Mouse (Mus musculus): ENCODE results near the gene Gm6096. TPM values are rescaled to one million over a fixed set of nuclear protein-coding genes. Genes with fewer than 3 reads are reported as not detected.
"Not testable (repeated sequence)": the region's sequence is repeated elsewhere in the genome, so short reads cannot be mapped to it uniquely, and the experiment has no call there.

Gene Gm6096
- not detected in 2 replicates for polyA plus RNA-seq (2015; fragmentation: Nextera tagmentation; extraction: Ambion mirVana)

DNA sequence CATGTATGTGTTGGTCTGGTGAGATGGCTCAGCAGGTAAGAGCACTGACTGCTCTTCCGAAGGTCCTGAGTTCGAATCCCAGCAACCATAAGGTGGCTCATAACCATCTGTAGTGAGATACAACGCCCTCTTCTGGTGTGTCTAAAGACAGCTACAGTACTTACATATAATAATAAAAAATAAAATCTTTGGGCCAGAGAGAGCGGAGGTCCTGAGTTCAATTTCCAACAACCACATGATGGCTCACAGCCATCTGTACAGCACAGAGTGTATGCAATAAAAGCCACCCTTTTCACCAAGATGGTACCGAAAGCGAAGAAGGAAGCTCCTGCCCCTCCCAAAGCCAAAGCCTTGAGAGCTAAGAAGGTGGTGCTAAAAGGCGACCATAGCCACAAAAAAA, at the start of gene Gm6096:
TSS of gene Gm6096 (plus strand) at position 301 of the 400 bp plus-strand sequence.
- Histone ChIP-seq H3K27me3 (replicated peaks) (no peaks in the 10 kb centered on the region), H3K4me1 (replicated peaks) (no peaks in the 10 kb centered on the region), H3K36me3 (peaks cover 20% of the 10 kb centered on the region), H3K4me3 (replicated peaks) (no peak within 1 kb of the TSS), H3K9ac (no peak within 1 kb of the TSS), H3K27ac (no peak within 1 kb of the TSS), H3K9me3 (no peaks in the 10 kb centered on the region), H3K4me2 (replicated peaks) (no peak within 1 kb of the TSS)
- 95% methylated on average over 7 of the region's 7 CpGs for WGBS
- no peak for ATAC-seq

DNA sequence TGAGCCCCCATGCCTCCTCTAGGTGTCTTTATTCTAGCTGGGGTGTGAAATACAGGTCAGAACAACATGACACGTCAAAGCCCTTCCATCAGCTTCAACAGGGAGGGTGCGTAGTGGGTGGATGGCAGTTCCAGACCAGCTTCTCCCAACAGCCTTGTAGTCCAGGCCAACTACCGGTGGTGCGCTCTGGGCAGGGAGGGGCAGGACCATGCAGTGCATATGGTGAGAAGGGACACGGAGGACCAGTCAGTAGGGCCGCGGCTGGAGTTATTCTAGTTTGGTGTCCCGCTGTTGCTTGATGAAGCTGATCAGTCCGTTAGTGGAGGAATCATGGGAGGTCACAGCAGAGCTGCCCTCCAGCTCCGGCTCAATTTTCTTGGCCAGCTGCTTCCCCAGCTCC, 48.7 kb upstream of the Gm6096 start:
- peaks cover 52% of the 10 kb centered on the region for H3K36me3 ChIP-seq
- H3K4me2 ChIP-seq (replicated peaks); H3K27ac ChIP-seq; H3K4me3 ChIP-seq (replicated peaks); H3K9me3 ChIP-seq; H3K9ac ChIP-seq; ATAC-seq; H3K27me3 ChIP-seq (replicated peaks); H3K4me1 ChIP-seq (replicated peaks): not testable (repeated sequence)
- 94% methylated on average over 10 of the region's 10 CpGs for WGBS

DNA sequence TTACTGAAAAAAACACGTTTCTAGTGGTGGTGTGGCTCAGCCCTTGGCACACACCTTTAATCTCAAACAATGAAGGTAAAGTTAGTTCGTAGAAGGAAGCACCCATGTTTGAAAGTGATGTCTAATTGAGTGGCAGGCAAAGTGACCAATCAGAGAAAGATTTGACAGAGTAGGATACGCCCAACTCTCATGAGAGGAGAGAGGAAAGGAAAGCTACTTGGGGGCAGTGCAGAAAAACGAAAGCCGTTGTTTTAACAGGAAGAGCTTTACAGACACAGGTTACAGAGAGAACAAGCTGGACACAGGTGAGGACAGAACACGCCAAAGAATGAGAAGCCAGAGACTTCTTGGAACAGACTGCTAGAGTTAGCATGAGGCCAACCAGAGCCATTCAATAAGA, 44.5 kb upstream of the Gm6096 start:
- ATAC-seq = no peak
- H3K9me3 ChIP-seq = no peaks in the 10 kb centered on the region
- no peaks in the 10 kb centered on the region for H3K4me1 ChIP-seq (replicated peaks)
- peaks cover 78% of the 10 kb centered on the region for H3K36me3 ChIP-seq
- no peak overlapping the region for H3K9ac ChIP-seq
- no peak overlapping the region for H3K27ac ChIP-seq
- 94% methylated on average over 6 of the region's 6 CpGs for WGBS
- no peak overlapping the region for H3K4me3 ChIP-seq (replicated peaks)
- H3K4me2 ChIP-seq (replicated peaks) = no peak overlapping the region
- H3K27me3 ChIP-seq (replicated peaks) = no peaks in the 10 kb centered on the region

DNA sequence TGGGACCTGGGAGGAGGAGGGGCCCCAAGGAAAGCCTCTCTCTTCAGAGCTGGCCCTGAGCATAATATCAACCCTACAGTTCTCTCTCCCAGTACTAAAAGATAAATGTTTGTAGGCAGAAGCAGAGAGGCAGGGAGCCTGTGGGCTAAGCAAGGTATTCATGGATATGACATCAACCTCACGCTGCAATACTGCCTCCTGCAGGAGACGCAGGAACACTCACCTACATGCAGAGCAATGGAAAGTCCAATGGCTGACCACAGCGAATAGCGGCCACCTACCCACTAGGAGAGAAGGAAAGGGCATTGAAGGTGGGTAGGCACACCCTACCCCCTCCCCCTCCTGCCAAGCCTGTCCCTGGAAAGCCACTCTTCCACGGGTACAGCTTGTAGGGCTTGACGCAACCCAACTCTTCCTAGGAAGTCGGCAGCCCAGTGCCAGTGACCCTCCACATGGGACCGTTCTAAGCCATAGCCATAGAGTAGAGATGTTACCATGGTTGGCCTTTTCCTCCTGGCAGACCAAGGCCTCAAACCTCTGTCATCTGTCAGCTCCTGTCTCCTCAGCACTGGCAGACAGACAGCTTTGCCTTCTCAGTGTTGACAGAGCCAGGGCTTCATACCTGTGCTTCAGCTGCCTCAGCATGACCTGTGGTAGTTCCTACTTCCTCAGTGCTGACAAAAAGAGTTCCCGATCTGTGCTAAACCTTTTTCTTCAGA, 42.7 kb upstream of the Gm6096 start:
- no peak overlapping the region for H3K4me2 ChIP-seq (replicated peaks)
- H3K9ac ChIP-seq = no peak overlapping the region
- WGBS = 91% methylated on average over 9 of the region's 9 CpGs
- no peaks in the 10 kb centered on the region for H3K27me3 ChIP-seq (replicated peaks)
- ATAC-seq = no peak
- no peak overlapping the region for H3K4me3 ChIP-seq (replicated peaks)
- peaks cover 77% of the 10 kb centered on the region for H3K36me3 ChIP-seq
- H3K27ac ChIP-seq = no peak overlapping the region
- H3K4me1 ChIP-seq (replicated peaks) = no peaks in the 10 kb centered on the region
- H3K9me3 ChIP-seq = no peaks in the 10 kb centered on the region

DNA sequence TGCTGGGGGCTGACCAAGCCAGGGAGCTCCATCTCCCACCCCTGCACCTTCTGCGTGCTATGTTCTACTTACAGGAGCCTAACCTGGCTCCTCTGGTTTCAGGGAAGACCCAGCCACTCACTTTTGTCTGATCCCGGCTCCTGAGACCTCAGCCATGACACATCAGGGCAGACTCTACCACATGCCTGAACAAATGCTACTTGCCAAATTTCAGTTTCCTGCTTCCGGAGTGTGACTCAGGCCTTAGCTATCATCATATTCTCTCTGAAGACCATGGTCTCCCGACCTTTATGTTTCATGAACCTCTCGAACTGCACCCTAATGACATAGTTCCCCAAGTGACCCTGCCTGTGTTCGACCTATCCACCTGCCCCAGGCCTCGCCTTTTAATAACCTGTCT, 37.6 kb upstream of the Gm6096 start:
- H3K4me2 ChIP-seq (replicated peaks) = no peak overlapping the region
- WGBS = 91% methylated on average over 7 of the region's 7 CpGs
- no peaks in the 10 kb centered on the region for H3K27me3 ChIP-seq (replicated peaks)
- no peak overlapping the region for H3K27ac ChIP-seq
- no peak overlapping the region for H3K4me3 ChIP-seq (replicated peaks)
- no peak for ATAC-seq
- no peaks in the 10 kb centered on the region for H3K9me3 ChIP-seq
- peaks cover 78% of the 10 kb centered on the region for H3K36me3 ChIP-seq
- H3K9ac ChIP-seq = no peak overlapping the region
- H3K4me1 ChIP-seq (replicated peaks) = no peaks in the 10 kb centered on the region

DNA sequence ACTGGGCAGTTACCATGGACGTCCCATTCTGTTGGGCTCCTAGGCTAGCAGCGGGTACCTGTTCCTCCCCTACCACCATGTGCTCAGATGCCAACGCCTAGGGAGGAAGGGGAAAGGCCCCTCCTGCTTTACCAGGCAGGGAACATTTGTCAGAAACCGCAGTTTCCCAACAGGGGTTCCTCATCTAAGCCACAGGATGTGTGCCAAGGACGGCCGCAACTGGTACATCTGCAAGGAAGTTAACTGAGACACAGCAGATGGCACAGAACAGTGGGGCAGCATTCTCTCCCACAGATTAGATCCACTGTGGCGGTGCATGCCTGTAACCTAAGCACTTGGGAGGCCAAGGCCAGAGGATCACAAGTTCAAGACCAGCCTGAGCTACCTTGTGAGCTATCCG, 36.2 kb upstream of the Gm6096 start:
- WGBS = 91% methylated on average over 8 of the region's 8 CpGs
- Histone ChIP-seq H3K9me3 (no peaks in the 10 kb centered on the region), H3K9ac (no peak overlapping the region), H3K36me3 (peaks cover 80% of the 10 kb centered on the region), H3K27me3 (replicated peaks) (no peaks in the 10 kb centered on the region), H3K4me2 (replicated peaks) (no peak overlapping the region), H3K27ac (no peak overlapping the region), H3K4me3 (replicated peaks) (no peak overlapping the region), H3K4me1 (replicated peaks) (0 out of 2 replicates have a peak, but pooled peaks cover 4% of the 10 kb centered on the region)
- no peak for ATAC-seq

DNA sequence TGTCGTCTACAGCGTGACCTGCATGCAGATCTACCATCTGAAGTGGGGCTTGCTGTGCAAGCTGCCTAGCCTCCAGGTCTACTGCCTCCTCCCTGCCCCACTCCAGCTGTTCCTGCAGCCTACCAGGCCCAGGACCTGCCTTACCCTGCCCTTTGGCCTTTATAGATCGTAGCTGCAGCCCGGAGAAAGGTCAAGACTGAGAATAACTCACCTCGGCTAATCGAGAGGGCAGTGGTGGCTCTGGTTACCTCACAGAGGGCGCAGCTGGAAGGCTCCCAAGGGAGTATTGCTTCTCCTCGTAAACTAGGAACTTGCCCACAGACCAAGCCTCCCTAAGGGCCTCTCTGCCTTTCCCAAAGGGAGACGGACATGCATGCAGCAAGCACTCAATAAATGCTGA, 35.4 kb upstream of the Gm6096 start:
- WGBS = 83% methylated on average over 9 of the region's 9 CpGs
- H3K4me2 ChIP-seq (replicated peaks) = no peak overlapping the region
- 0 out of 2 replicates have a peak, but pooled peaks have one; percentile 6 for ATAC-seq

DNA sequence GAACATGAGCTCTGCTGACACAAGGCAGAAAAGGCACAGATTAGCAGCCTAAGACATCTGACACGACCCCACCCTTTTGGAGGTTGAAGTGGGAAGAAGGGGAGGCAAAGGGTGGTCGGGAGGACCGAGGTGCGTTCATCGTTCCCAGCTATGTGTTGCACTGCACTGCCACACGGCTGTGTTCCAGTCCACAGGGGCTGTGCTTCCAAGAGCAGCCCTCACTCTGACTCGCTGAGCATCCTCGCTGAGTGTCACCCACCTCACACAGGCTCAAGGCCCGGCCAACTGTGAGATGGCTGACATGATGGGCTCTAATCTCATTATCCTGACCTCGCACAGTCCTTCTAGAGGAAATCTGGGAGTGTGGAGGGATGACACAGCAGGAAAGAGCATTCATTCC, 34.4 kb upstream of the Gm6096 start:
- WGBS = 91% methylated on average over 10 of the region's 10 CpGs
- no peak overlapping the region for H3K9ac ChIP-seq
- H3K4me3 ChIP-seq (replicated peaks) = no peak overlapping the region
- H3K27ac ChIP-seq = no peak overlapping the region
- no peaks in the 10 kb centered on the region for H3K9me3 ChIP-seq
- peaks cover 78% of the 10 kb centered on the region for H3K36me3 ChIP-seq
- no peak for ATAC-seq
- 0 out of 2 replicates have a peak, but pooled peaks cover 4% of the 10 kb centered on the region for H3K4me1 ChIP-seq (replicated peaks)
- H3K4me2 ChIP-seq (replicated peaks) = no peak overlapping the region
- no peaks in the 10 kb centered on the region for H3K27me3 ChIP-seq (replicated peaks)

More for the DNA sequence above, 35.4 kb upstream of the Gm6096 start:
- Histone ChIP-seq H3K27me3 (replicated peaks) (no peaks in the 10 kb centered on the region), H3K9ac (no peak overlapping the region), H3K9me3 (no peaks in the 10 kb centered on the region), H3K4me3 (replicated peaks) (no peak overlapping the region), H3K36me3 (peaks cover 80% of the 10 kb centered on the region), H3K4me1 (replicated peaks) (0 out of 2 replicates have a peak, but pooled peaks cover 4% of the 10 kb centered on the region), H3K27ac (no peak overlapping the region)

DNA sequence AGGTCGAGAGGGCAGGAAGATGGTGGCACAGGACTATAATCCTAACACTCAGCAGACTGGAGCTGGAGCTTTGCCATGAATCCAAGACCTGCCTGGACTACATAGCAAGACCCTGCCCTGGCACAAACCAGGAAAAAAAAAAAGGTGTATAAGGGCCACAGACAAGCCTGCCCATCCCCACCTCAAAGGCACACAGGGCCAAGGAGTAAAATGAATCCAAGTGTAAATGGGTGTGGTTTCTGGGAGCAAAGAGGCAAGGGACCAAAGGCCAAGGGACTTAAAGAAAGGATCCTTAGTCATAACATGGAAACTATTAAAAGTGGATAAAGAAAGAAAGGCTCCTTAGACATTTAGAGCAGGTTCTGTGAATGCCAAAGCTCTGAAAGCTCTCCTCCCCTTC, 32.3 kb upstream of the Gm6096 start:
- no peak overlapping the region for H3K4me2 ChIP-seq (replicated peaks)
- 0 out of 2 replicates have a peak, but pooled peaks have one; percentile 32 for ATAC-seq
- H3K36me3 ChIP-seq = peaks cover 81% of the 10 kb centered on the region
- 61% methylated on average over 1 of the region's 1 CpGs for WGBS
- H3K4me3 ChIP-seq (replicated peaks) = no peak overlapping the region
- no peaks in the 10 kb centered on the region for H3K9me3 ChIP-seq
- no peaks in the 10 kb centered on the region for H3K27me3 ChIP-seq (replicated peaks)
- no peak overlapping the region for H3K27ac ChIP-seq
- H3K4me1 ChIP-seq (replicated peaks) = 0 out of 2 replicates have a peak, but pooled peaks cover 4% of the 10 kb centered on the region
- H3K9ac ChIP-seq = no peak overlapping the region

DNA sequence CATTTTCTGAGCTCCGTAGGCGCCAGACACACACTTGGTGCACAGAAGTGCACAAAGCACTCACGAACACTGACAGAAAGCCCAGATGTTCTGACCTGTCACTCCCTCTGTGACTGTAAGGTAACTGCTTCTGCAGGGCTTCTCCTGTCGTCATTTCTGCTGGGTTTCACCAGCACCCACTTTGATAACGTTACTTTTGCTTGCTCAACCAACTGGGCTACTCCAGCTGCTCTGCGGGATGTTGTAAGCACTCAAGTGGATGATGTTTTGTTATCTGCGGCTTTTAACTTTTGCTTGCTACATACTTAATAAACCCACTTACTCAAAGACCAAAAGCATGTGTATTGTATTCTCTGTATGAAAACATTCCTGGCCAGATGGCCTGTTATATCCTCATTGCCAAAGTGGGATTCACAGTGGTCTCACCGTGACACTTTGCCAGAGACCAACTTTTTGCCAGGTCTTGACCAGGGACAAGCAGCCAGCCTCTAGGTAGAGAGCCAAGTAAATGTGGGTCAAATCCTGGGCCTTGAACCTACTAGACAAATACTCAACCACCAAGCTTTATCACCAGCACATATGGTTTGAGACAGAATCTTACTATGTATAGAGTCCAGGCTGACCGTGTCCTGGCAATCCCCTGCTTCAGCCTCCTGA, 29.1 kb upstream of the Gm6096 start:
- 92% methylated on average over 9 of the region's 9 CpGs for WGBS
- peaks cover 71% of the 10 kb centered on the region for H3K36me3 ChIP-seq
- no peak for ATAC-seq

DNA sequence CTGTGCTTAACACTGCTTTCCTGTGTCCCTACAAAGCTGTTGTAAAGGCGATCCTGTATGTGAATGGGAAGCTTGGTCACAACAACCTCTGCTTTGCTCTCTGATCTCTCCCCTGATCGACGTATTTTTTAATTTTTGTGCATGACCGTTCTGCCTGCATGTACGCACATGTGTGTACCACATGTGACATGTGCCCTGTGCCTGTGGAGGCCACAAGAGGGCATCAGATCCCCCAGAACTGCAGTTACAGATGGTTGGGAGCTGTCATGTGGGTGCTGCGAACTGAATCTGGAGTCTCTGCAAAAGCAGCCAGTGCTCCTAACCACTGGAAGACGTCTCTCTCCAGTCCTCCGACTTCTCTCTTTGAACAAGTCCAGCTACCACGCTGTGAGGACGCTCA, 28.5 kb upstream of the Gm6096 start:
- H3K4me1 ChIP-seq (replicated peaks) = peaks cover 17% of the 10 kb centered on the region
- no peak overlapping the region for H3K4me2 ChIP-seq (replicated peaks)
- WGBS = 96% methylated on average over 10 of the region's 10 CpGs
- no peak overlapping the region for H3K9ac ChIP-seq
- peaks cover 67% of the 10 kb centered on the region for H3K36me3 ChIP-seq
- no peaks in the 10 kb centered on the region for H3K27me3 ChIP-seq (replicated peaks)
- H3K9me3 ChIP-seq = no peaks in the 10 kb centered on the region
- no peak overlapping the region for H3K4me3 ChIP-seq (replicated peaks)
- no peak for ATAC-seq
- H3K27ac ChIP-seq = no peak overlapping the region

More for the DNA sequence above, 29.1 kb upstream of the Gm6096 start:
- H3K4me2 ChIP-seq (replicated peaks) = no peak overlapping the region
- no peak overlapping the region for H3K9ac ChIP-seq
- H3K27me3 ChIP-seq (replicated peaks) = no peaks in the 10 kb centered on the region
- no peaks in the 10 kb centered on the region for H3K9me3 ChIP-seq
- peaks cover 12% of the 10 kb centered on the region for H3K4me1 ChIP-seq (replicated peaks)
- no peak overlapping the region for H3K4me3 ChIP-seq (replicated peaks)
- H3K27ac ChIP-seq = no peak overlapping the region

DNA sequence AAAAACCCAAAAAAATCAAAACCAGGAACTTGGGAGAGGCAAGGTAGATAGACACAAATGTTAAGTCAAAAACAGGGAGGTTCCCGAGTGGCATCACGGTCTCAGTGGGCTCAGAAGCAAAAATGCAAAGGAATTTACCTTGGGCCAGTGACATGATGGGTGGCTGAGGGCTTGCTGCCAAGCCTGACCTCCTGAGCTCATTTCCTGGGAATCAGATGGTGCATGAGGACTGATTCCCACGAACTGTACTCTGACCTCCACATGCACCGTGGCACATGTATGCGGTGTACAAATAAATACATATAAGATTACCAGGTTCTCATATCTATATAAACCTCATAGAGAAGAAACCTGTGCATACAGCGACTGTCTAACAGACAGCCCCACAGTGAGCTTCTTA, 26.5 kb upstream of the Gm6096 start:
- Histone ChIP-seq H3K4me3 (replicated peaks) (no peak overlapping the region), H3K36me3 (peaks cover 52% of the 10 kb centered on the region), H3K9me3 (no peaks in the 10 kb centered on the region), H3K4me2 (replicated peaks) (no peak overlapping the region), H3K4me1 (replicated peaks) (peaks cover 25% of the 10 kb centered on the region), H3K27me3 (replicated peaks) (no peaks in the 10 kb centered on the region), H3K9ac (no peak overlapping the region), H3K27ac (no peak overlapping the region)
- WGBS = 93% methylated on average over 6 of the region's 6 CpGs
- no peak for ATAC-seq
